Mouse (Mus musculus) cerebellum, adult 2 months (tissue): ENCODE measurements around the gene Nek6.

Experiments
- CTCF ChIP-seq: fragments of 200-500 bp; IDR thresholded peaks from 2 replicates; pipeline ENCODE4 v1.5.1; 2011; ENCODE audit warnings: low read depth, mild to moderate bottlenecking, control low read depth, low read length, moderate library complexity, borderline replicate concordance; ENCODE audit not compliant: insufficient read depth
- POLR2A ChIP-seq: fragments of 200-500 bp; IDR thresholded peaks from 2 replicates; pipeline ENCODE4 v1.6.1; 2011; ENCODE audit warnings: low read length, control low read depth, borderline replicate concordance; ENCODE audit not compliant: insufficient read depth

DNA sequence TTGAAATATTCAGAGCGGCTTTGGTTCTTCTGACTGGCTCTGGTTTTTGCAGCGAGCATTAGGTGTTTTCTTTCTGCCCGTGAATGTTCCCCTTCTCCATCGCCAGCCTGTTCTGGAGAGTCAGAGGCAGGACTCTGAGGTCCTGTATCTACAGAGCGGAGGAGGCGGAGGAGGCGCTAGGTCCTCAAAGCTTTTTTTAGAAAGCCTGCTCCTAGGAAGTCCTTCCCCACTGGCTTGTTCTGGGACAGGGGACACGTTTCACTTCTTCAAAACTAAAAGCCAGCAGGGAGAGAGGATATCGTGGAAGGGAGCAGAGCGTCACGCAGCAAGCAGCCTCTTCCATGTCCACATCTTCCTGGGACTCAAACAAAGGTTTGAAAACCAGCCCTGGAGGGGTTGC, 26.9 kb upstream of the Nek6 start:
- TF ChIP-seq CTCF (no peak), POLR2A (no peak)
